Mouse (Mus musculus) frontal cortex, postnatal 25 days (tissue): ENCODE measurements around the gene Ccdc88a.

Experiments used
- DNase-seq, 2 experiments: peaks; one replicate each; pipeline ENCODE4 v3.0.0; 2022; ENCODE audit warnings: low spot score in 2 of 2

Ccdc88a gene

DNA sequence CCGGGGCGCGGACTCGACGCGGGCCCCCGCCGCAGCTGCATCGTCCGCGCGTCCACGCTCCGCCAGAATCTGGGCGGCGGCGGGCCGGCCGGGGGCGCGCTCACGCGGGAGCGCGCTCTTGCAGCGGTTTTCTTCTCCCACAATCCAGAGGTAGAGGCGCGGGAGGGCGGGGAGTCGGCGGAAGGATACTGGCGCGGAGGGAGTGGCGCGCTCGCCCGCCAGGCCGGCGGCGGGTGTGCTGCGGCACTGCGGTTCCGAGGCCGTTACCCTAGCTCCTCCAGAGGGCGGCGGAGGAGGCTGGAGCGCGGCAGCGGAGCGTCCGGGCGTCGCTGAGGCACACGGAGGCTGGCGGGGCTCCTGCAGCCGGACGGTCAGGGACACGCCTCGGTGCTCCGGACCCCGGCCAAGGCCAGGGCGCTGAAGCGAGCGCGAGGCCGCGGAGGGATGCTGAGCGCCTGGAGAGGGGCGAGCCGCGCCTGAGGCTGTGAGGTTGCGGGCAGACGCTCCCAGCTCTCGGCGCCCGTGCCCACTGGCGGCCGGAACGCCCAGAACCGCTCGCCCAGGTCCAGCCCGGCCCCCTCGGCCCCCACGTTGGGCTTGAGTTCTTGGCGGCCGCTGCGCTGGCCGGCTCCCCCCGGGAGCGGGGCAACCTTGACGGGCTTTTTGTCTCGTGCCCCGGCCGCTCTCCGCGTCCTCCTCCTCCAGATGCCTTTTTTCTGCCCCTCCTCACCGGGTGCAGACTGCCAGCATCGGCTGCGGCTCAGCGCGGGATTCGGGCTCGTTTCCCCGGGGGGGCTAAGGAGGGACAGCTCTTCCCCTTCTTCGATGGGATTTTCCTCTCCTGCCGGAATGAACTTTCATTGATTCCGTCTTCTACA lies at the start of gene Ccdc88a:
Ccdc88a (plus strand) TSS at position 263 of the 878 bp plus-strand sequence.
- DNase-seq, result peak; percentile 97 to 98

- no peak for DNase-seq
Observed at GRCm38 (mm10) chr11:29335505-29335904, 38.0 kb upstream of the Ccdc88a start.

- DNase-seq, result no peak
Observed at GRCm38 (mm10) chr11:29341259-29341658, 32.2 kb upstream of the Ccdc88a start.

GRCm38 (mm10) chr11:29344891-29345657 lies 28.4 kb upstream of the Ccdc88a start:
- DNase-seq, result no peak

DNA sequence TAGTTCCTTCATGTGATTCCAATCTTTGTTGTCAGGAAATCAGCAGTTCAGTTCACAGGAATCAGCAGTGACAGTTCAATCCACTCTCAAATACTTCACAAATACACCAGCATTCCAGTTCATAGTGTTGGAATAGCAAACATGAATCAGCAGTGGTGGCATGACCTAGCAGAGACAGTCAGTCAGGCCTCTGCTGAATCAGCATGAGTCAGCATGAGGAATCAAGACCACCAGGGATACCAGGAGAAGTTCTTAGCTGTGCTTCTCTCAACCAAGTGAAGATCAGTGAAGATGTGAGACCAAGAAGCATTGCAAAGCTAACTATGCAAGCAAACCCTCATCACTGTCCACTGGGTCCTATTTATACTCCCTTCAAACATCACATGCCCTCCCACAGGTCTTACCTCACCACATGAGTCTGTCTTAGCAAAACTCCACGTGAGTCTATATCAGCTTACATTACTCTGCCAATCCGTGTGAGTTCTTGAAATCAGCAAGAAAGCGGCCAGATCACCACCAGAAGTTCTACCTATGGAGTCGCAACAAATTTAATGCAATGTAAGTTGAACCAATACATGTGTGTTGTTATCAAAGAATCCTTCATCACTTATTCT lies 27.7 kb upstream of the Ccdc88a start:
- no peak for DNase-seq

- DNase-seq, result no peak
Observed at GRCm38 (mm10) chr11:29350891-29351290, 22.6 kb upstream of the Ccdc88a start.

GRCm38 (mm10) chr11:29352214-29352613 lies 21.2 kb upstream of the Ccdc88a start:
- DNase-seq, result no peak

GRCm38 (mm10) chr11:29368161-29368560 lies 5.3 kb upstream of the Ccdc88a start:
- no peak for DNase-seq

DNA sequence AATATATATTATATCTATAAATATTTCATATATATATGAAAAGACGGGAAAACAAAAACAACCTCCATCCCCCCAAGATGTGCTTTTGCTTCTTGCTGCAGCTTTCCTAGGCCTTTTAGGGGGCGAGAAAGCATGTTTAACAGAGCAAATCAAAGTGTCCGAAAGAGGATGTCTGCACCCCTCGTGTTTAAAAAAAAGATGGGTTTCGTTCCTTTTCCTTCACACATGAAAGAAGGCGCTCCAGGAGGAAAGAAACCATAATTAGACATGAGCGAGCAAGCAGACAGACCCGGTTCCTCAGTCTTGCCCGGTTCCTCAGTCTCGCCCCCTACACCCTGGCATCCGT lies 435 bp upstream of the Ccdc88a start:
- no peak for DNase-seq

- DNase-seq, result peak in 1 of 2 experiments; percentile 12
Observed at GRCm38 (mm10) chr11:29374274-29374656, 807 bp downstream of the Ccdc88a start.

DNA sequence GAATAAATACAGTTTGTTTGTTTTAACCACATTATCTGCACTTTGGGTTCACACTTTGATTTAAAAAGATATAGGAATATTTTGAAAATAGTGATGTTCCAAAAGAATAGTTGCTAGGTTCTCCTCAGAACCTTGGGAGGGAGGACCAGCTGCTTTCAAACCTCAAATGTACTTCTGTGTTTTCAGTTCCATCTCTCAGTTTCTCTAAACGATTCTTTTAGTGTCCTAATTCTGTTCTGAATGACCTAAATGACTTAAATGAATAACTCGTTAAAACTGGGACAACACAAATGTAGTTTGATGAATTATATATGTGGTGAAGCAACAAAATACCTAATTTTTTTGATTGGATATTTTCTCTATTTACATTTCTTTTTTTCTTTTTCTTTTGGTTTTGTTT lies 3.2 kb downstream of the Ccdc88a start:
- no peak for DNase-seq

DNA sequence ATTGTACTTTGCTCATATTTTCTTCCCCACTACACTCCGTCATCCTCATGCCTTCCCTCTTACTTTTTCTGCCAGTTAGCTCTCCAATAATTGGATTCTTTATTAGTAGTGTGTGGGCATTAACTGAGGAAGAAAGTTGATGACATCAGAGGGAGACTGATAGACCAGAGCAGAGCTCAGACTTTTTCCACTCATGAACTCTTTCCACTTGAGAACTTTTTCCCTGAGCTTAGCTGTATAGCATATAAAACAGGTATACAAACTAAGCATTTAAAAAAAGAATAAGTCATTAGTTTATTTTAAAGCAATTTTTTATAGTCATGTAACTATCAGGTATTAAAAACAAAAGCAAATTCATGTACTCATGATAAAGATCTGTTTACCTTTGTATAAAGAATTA lies 5.3 kb downstream of the Ccdc88a start:
- DNase-seq, result no peak

GRCm38 (mm10) chr11:29383493-29383892 lies 10.0 kb downstream of the Ccdc88a start:
- DNase-seq, result no peak

- no peak for DNase-seq
Observed at GRCm38 (mm10) chr11:29384001-29384400, 10.5 kb downstream of the Ccdc88a start.

DNA sequence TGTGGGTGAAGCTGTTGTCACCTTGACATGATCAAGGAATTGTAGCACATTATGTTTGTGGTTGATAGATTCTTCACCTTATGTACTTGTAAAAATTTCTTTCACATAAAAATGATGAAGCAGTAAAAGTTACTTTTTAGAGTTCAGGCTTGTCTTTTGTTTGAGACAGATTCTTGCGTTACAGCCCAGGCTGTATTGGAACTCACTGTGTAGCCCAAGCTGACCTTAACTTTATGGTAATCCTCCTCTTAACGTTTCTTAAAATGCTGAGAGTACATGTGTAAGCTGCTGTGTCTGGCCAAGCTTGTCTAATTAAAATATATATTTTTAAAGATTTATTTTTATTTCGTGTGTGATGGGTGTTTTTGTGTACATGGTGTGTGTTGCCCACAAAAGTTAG lies 11.2 kb downstream of the Ccdc88a start:
- DNase-seq, result no peak

GRCm38 (mm10) chr11:29389913-29390312 lies 16.5 kb downstream of the Ccdc88a start:
- DNase-seq, result no peak

- no peak for DNase-seq
Observed at GRCm38 (mm10) chr11:29395135-29395746, 21.8 kb downstream of the Ccdc88a start.

DNA sequence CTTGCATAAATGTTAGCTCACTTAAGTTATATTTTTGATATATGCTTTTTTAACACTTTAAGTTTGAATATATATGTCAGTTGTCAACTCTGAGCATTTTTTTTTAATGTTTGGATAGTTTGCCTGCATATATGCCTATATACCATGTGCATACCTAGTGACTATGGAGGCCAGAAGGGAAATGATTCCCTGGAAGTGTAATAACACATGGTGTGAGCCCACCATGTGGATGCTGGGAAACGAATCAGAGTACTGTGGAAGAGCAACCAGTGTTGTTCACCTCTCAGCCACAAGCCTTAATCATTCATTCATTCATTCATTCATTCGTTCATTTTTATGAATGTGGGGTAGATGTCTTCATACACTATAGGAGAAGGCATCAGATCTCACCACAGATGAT lies 26.9 kb downstream of the Ccdc88a start:
- no peak for DNase-seq

- no peak for DNase-seq
Observed at GRCm38 (mm10) chr11:29406292-29406691, 32.8 kb downstream of the Ccdc88a start.

DNA sequence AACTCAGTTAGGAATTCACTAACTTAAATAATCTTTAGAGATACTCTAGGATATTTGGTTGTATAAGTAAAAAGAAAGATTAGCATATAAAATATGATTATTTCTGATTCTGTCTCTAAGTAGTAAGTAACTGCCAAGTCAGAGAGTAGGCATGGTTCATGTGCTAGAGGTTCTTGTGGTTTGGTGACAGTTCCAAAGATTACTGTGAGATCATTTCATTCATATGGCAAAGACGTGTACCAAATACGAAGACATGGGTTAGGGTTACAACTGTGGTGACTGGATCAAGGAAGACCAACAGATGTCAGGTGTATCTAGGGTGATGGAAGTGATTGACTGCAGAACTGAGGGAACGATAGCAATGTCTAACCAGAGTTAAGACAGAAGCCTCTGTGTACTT lies 50.0 kb downstream of the Ccdc88a start:
- no peak for DNase-seq

DNA sequence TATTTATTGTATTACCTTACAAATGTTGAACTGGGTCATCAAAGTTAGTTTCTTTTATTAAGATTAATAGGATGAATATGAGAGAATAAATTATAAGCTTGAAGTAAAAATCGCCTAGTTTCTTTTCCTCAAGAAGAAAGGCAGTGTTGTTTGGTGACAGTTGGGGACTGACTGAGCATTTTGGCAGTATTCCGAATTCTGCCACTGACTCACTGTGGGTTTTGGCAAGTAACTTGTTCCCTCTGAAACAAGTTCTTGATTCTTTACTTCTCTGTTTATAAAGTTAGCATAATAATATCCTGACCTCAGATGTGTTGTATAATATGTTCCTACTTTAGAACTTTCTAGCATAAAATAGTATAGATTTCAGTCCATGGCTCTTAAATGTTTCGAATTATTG lies 55.3 kb downstream of the Ccdc88a start:
- peak in 1 of 2 experiments; percentile 15 for DNase-seq

DNA sequence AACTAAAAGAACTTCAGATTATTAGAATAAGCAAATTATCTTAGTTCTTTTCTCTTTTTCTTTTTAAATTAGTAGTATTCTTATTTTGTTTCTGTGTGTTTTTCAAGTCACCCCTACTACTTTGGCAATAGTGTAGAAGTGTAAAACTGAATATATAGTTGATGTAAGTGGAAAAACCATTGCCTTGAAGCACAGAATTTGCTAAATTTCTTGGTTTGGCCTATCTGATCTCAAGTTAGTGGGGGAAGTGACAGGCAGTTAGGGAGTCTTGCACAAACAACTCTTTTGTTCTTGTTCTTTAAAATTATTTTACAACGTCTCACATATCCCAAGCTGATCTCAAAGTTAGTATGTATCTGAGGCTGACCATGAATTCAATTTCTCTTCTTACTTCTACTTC lies 57.6 kb downstream of the Ccdc88a start:
- no peak for DNase-seq
